Mouse (Mus musculus) midbrain, embryonic 11.5 days (tissue): ENCODE results near the gene Itga7. TPM values are rescaled to one million over a fixed set of nuclear protein-coding genes. Genes with fewer than 3 reads are reported as not detected.

Source experiments
- ATAC-seq: fragments of 200-750 bp; cut with Nextera tagmentation; 2 replicates; pipeline ENCODE4 v1.8.0; 2017; ENCODE audit warnings: moderate TSS enrichment, moderate library complexity; ENCODE audit not compliant: low FRiP score
- DNase-seq: peaks from one replicate; pipeline ENCODE4 v3.0.0; 2015; ENCODE audit warnings: low spot score; ENCODE audit errors: missing footprints
- H3K27ac ChIP-seq: fragments of 300-500 bp; sonication (generic); 2 replicates; pipeline ENCODE4 v1.5.1; 2014; ENCODE audit warnings: low read depth, low read length
- H3K27me3 ChIP-seq: fragments of 300-500 bp; sonication (generic); 2 replicates; pipeline ENCODE4 v1.6.1; 2014; ENCODE audit warnings: mild to moderate bottlenecking, low read length, moderate library complexity, mixed read lengths; ENCODE audit not compliant: control insufficient read depth, insufficient read depth
- H3K36me3 ChIP-seq: fragments of 300-500 bp; sonication (generic); 2 replicates; pipeline ENCODE4 v1.6.1; 2014; ENCODE audit warnings: mild to moderate bottlenecking, low read length, moderate library complexity, mixed read lengths; ENCODE audit not compliant: control insufficient read depth, insufficient read depth
- H3K4me1 ChIP-seq: fragments of 300-500 bp; sonication (generic); 2 replicates; pipeline ENCODE4 v1.6.1; 2014; ENCODE audit warnings: low read length; ENCODE audit not compliant: control insufficient read depth, insufficient read depth
- H3K4me2 ChIP-seq: fragments of 300-500 bp; sonication (generic); 2 replicates; pipeline ENCODE4 v1.6.1; 2014; ENCODE audit warnings: mild to moderate bottlenecking, moderate library complexity
- H3K4me3 ChIP-seq: fragments of 300-500 bp; sonication (generic); 2 replicates; pipeline ENCODE4 v1.5.1; 2014; ENCODE audit warnings: low read depth, low read length
- H3K9ac ChIP-seq: fragments of 300-500 bp; sonication (generic); 2 replicates; pipeline ENCODE4 v1.6.1; 2014; ENCODE audit warnings: low read length
- H3K9me3 ChIP-seq: fragments of 300-500 bp; sonication (generic); 2 replicates; pipeline ENCODE4 v1.6.1; 2016; ENCODE audit warnings: low read length; ENCODE audit not compliant: control insufficient read depth
- WGBS: fragments of 180-500 bp; shearing (Covaris S2); extraction: QIAGEN DNeasy Blood & Tissue Kit; methylation state at CpG from one replicate; pipeline ENCODE4 v1.1.7; 2014; 5-methylcytosine and 5-hydroxymethylcytosine counted together
- polyA plus RNA-seq: library from polyadenylated mRNA; unstranded; fragments of >200 nt; fragmentation: Nextera tagmentation; extraction: Ambion mirVana; gene quantifications from 2 replicates; pipeline ENCODE4 v1.2.1, GENCODE M21; 2014

The Itga7 gene
- polyA plus RNA-seq, 1 experiment from 2014 or later, result 1.7 TPM

DNA sequence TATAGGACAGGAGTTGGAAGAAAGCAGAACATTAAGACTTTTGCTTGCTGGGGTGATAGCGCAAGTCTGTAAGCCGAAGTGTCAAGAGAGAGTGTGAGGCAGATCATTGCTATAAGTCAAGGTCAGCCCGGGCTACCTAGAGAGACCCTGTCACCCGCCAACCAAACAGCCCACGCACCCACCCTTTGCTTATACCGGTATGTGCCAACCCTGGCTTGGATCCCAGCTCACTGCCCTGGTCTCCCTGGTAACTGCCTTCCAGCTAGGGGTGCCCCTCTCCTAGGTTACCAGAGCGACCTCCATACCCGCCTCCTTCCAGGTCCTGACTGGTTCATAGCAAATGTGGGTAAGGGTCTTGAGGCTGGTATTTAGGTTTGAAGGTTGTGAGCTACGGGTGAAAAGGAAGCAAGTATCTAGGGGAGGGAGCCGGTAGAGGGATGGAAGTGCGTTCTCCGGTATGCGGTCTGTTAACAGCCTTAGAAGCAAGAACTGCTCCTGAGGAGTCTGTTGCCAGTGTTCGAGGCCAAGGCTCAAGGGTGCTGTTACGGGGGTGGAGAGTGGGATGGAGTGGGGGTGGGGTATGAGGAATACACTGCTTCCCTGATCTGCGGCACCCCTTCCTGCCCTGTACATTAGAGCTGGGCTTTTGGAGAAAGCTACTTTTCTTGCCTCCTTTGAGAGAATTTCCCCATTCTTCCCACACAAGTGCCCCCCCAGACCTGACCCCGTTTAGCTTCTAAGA is 37.5 kb upstream of the Itga7 start:
- no peaks in the 10 kb centered on the region for H3K36me3 ChIP-seq
- DNase-seq, result no peak
- no peaks in the 10 kb centered on the region for H3K9me3 ChIP-seq
- H3K4me1 ChIP-seq, result peaks cover 3% of the 10 kb centered on the region; the same call in 1 of the 2 replicates
- H3K4me3 ChIP-seq, result no peak overlapping the region
- under 1% methylated on average over 17 of the region's 17 CpGs for WGBS
- no peak for ATAC-seq
- peaks cover 11% of the 10 kb centered on the region; the same call in 1 of the 2 replicates for H3K27me3 ChIP-seq
- H3K9ac ChIP-seq, result no peak overlapping the region
- no peak overlapping the region for H3K4me2 ChIP-seq
- no peak overlapping the region for H3K27ac ChIP-seq

DNA sequence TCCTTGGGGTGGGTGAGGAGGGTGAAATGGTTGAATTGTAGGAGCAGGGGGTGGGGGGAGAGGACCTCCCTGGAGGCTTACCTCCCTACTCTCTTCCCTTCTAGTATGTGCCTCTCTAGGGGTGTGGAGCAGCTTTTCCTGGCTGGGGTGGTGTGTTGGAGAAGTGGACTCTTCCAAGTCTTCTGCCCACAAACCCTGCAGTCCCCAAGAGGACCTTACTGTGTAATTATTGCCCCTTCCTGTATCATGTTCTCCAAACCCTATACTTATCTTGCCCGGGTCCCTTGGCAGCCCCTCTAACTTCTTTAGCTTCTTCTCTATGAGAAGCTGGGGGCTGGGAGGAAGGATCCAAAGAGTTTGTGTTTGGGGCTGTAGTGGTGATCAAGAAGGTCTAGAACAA is 36.8 kb upstream of the Itga7 start:
- Histone ChIP-seq H3K36me3 (no peaks in the 10 kb centered on the region), H3K27me3 (peaks cover 11% of the 10 kb centered on the region; the same call in 1 of the 2 replicates), H3K4me1 (peaks cover 3% of the 10 kb centered on the region; the same call in 1 of the 2 replicates), H3K27ac (no peak overlapping the region), H3K9ac (no peak overlapping the region), H3K9me3 (no peaks in the 10 kb centered on the region), H3K4me3 (no peak overlapping the region), H3K4me2 (no peak overlapping the region)
- ATAC-seq, result no peak
- DNase-seq, result no peak
- 73% methylated on average over 1 of the region's 1 CpGs for WGBS

DNA sequence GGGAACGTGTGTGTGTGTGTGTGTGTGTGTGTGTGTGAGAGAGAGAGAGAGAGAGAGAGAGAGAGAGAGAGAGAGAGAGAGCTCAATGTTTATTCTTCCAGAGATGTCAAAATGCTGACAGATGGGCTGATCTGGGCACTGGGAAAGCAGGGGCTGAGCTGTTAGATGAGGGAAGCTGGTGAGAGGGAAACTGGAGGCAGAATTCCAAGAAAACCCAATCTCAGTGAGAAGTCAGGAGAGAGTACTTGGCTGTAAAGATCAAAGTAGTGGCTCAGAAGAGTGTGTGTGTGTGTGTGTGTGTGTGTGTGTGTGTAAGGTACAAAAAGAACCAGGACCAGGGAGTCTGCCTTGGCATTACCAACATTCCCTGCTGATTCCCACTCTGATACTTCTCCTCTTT is 36.1 kb upstream of the Itga7 start:
- WGBS, result 37% methylated on average over 1 of the region's 1 CpGs
- H3K27ac ChIP-seq, result no peak overlapping the region
- peaks cover 1% of the 10 kb centered on the region; the same call in 1 of the 2 replicates for H3K4me1 ChIP-seq
- H3K9ac ChIP-seq, result no peak overlapping the region
- peaks cover 11% of the 10 kb centered on the region; the same call in 1 of the 2 replicates for H3K27me3 ChIP-seq
- no peaks in the 10 kb centered on the region for H3K9me3 ChIP-seq
- DNase-seq (no peak), ATAC-seq (no peak)
- no peaks in the 10 kb centered on the region for H3K36me3 ChIP-seq
- H3K4me3 ChIP-seq, result no peak overlapping the region
- no peak overlapping the region for H3K4me2 ChIP-seq

DNA sequence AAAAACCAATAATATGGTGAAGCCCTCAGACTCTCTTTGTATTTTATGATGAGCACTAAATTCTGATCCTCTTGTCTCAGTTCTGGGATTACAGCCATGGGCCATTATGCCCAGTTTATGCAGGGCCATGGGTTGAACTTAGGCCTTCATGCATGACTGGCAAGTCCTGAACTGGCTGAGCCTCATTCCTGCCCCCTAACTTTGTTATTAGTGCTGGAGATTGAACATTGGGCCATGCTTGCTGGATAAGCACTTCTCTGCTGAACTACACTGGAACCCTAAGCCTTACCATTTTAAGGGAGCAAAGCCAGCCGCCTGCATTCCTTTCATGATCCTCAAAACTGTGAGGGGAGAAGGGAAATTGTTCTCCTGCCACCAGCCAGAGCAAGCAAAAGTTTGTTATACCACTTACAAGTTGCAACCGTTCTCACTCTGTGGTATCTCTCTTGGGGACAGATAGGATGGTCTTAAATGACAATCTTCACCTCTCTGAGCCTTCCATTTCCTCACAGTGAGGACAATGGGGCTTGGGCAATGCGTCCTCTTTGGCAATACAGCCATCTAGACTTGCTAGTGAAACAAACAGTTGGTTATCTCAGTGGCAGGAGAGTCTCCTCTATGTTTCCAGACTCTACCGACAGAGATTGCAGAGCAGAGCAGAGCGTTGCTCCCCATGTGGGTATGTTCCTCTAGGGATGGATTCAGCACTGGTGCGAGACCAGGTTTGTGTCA is 33.7 kb upstream of the Itga7 start:
- Histone ChIP-seq H3K4me3 (no peak overlapping the region), H3K9ac (no peak overlapping the region), H3K27ac (no peak overlapping the region), H3K36me3 (no peaks in the 10 kb centered on the region), H3K9me3 (no peaks in the 10 kb centered on the region), H3K4me2 (no peak overlapping the region), H3K27me3 (peaks cover 11% of the 10 kb centered on the region; the same call in 1 of the 2 replicates), H3K4me1 (no peaks in the 10 kb centered on the region)
- 77% methylated on average over 6 of the region's 6 CpGs for WGBS
- DNase-seq, result no peak
- ATAC-seq, result no peak

DNA sequence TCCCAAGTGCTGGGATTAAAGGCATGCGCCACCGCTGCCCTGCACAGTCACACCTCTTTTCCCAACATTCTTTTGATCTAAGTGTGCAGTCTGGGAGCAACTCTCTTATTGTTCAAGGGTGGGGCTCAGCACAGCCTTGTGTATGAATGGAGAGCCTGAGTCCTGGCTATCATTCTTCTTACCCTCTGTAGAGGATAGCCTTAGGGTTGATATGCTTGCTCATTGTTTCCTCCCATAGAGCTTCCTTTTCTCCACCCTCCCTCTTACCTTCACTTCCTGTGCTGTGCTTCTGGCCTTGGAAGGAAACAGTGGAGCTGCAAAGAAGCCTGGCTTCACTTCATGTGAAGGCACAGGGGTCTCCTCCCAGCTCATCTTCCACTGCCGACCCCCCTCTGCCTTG is 32.9 kb upstream of the Itga7 start, which contains the start of gene Cd63:
TSS of gene Cd63 (plus strand) at position 292 of the 400 bp plus-strand sequence.
- ATAC-seq, result no peak
- no peak for DNase-seq
- Histone ChIP-seq H3K27ac (no peak within 1 kb of the TSS), H3K4me1 (no peaks in the 10 kb centered on the region), H3K9me3 (no peaks in the 10 kb centered on the region), H3K4me3 (no peak within 1 kb of the TSS), H3K9ac (no peak within 1 kb of the TSS), H3K4me2 (no peak within 1 kb of the TSS), H3K27me3 (peaks cover 11% of the 10 kb centered on the region; the same call in 1 of the 2 replicates), H3K36me3 (no peaks in the 10 kb centered on the region)
- WGBS, result 90% methylated on average over 3 of the region's 3 CpGs

DNA sequence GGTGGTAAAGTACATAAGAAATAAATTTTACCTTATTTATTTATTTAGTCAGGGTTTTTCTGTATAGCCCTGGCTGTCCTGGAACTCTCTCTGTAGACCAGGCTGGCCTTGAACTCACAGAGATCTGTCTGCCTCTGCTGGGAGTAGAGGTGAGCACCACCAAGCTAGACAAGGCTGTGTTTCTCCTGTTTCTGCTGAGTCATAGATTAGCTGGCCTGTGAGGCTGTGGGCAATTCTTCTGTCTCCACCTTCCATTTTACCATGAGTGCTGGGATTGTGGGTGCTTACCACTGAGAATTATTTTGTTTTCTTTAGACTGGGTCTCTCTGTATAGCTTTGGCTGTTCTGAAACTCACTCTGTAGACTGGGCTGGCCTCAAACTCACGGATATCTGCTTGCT is 32.2 kb upstream of the Itga7 start:
- DNase-seq (no peak), ATAC-seq (no peak)
- Histone ChIP-seq H3K4me3 (no peak overlapping the region), H3K27me3 (peaks cover 6% of the 10 kb centered on the region; the same call in 1 of the 2 replicates), H3K9ac (no peak overlapping the region), H3K4me2 (no peak overlapping the region), H3K27ac (no peak overlapping the region), H3K4me1 (no peaks in the 10 kb centered on the region), H3K9me3 (no peaks in the 10 kb centered on the region), H3K36me3 (no peaks in the 10 kb centered on the region)
- WGBS, result 59% methylated on average over 1 of the region's 1 CpGs

DNA sequence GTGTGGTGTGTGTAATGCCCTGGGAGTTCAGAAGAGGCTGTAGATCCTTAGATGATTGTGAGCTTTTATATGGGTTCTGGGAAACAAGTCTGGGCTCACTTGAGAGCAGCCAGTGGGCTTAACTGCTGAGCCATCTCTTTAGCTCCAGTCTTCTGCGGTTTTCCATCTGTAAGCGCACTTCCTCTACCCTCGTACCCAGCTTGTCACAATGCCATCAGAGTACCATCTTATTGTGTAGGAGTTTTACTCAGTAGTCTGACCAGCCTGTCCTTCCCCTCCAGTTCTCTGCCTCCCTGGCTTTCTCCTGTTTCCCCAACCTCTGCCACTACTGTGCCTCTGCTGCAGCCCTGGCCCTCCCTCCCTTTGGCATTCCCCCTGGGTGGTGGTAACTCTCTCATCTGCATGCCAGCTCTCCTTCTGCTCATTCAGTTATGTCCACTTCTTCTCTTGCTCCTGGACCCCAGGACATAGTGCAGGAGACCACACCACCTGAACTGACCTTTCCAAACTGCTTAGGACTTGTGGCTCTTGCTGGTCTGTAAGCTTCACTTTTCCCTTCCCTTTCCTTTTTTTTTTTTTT is 31.1 kb upstream of the Itga7 start:
- no peaks in the 10 kb centered on the region for H3K4me1 ChIP-seq

DNA sequence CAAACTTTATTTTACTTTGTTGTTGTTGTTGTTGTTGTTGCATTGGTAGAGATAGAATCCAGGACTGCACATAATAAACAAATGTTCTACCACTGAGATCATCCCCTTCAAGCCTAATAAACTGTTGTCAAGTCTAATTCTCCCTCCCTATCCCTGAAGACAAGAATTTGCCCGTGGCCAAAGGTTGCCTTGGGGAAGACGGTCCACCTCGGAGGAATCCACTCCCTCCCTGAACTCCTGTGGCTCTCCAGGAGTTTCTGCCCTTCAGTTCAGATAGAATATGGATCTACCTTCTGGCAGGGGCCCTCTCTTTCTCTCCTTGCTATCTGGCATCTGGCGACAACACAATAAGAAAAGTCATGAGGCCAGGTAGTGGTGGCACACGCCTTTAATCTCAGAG is 28.8 kb upstream of the Itga7 start:
- DNase-seq (no peak), ATAC-seq (no peak)
- peaks cover 6% of the 10 kb centered on the region; the same call in 1 of the 2 replicates for H3K4me1 ChIP-seq
- H3K27ac ChIP-seq, result no peak overlapping the region
- H3K27me3 ChIP-seq, result 0 out of 2 replicates have a peak, but pooled peaks cover 5% of the 10 kb centered on the region
- H3K36me3 ChIP-seq, result no peaks in the 10 kb centered on the region
- WGBS, result 77% methylated on average over 5 of the region's 5 CpGs
- no peak overlapping the region for H3K4me3 ChIP-seq
- no peak overlapping the region for H3K4me2 ChIP-seq
- no peak overlapping the region for H3K9ac ChIP-seq
- no peaks in the 10 kb centered on the region for H3K9me3 ChIP-seq

More for the DNA sequence above, 31.1 kb upstream of the Itga7 start:
- no peak overlapping the region for H3K4me2 ChIP-seq
- H3K9me3 ChIP-seq, result no peaks in the 10 kb centered on the region
- no peak overlapping the region for H3K9ac ChIP-seq
- ATAC-seq, result no peak
- no peaks in the 10 kb centered on the region for H3K27me3 ChIP-seq
- H3K27ac ChIP-seq, result no peak overlapping the region
- no peaks in the 10 kb centered on the region for H3K36me3 ChIP-seq
- 82% methylated on average over 3 of the region's 3 CpGs for WGBS
- H3K4me3 ChIP-seq, result no peak overlapping the region
- no peak for DNase-seq
